In the genomic region with DNA sequence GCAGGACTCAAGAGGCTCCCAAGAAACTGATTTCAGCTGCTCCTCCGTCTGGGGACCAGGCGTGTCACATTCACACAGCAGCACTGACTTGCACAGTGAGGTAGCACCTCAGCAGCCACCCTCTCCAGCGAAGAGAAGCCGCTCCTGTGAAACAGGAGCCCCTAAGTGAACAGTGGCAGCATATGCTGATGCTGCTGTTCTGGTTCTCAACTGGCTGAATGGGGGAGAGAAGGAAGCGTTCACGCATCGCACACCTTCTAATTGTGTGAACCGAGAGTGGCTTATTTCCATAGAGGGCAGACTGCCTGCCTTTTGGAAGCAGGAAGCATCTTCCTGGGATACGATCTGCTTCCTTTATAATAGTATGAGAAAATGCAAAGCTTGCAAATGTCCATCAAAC, we compare ENCODE assay signal across 26 mouse cellular contexts. TPM values are rescaled to one million over a fixed set of nuclear protein-coding genes. Genes with fewer than 3 reads are reported as not detected.
"Had no signal": no experiment of that assay in that cellular context is flagged by ENCODE, and none has a peak within 500 bp of the region (broad histone marks: within the 10 kb centered on the region; RNA-seq: fewer than 3 reads in every experiment).

No protein-coding gene starts in this region.

- H3K27ac ChIP-seq: hindbrain, embryonic 12.5 days; hindbrain, embryonic 14.5 days; kidney, embryonic 15.5 days; kidney, postnatal 0 days; limb, embryonic 13.5 days; limb, embryonic 15.5 days; liver, embryonic 12.5 days; liver, embryonic 14.5 days had no signal

- DNase-seq: gastrocnemius, postnatal 14 days; gastrocnemius, postnatal 36 days; heart, adult 18-20 months; heart, postnatal 14 days; heart, postnatal 36 days; kidney, adult 11 months; kidney, adult 2 months; kidney, adult 9 months; kidney, postnatal 14 days; kidney, postnatal 36 days; layer of hippocampus, adult 9-11 months; layer of hippocampus, postnatal 36 days; left cerebral cortex, postnatal 4 days had no signal

- H3K4me2 ChIP-seq: heart, embryonic 12.5 days; hindbrain, embryonic 12.5 days; hindbrain, embryonic 14.5 days; kidney, embryonic 15.5 days; limb, embryonic 13.5 days; limb, embryonic 15.5 days; liver, embryonic 12.5 days had no signal

- H3K9ac ChIP-seq: heart, embryonic 12.5 days; hindbrain, embryonic 12.5 days; hindbrain, embryonic 14.5 days; kidney, embryonic 15.5 days; limb, embryonic 13.5 days; limb, embryonic 15.5 days; liver, embryonic 12.5 days; liver, embryonic 14.5 days had no signal

- H3K9me3 ChIP-seq: heart, embryonic 12.5 days; hindbrain, embryonic 12.5 days; kidney, embryonic 15.5 days; limb, embryonic 13.5 days; limb, embryonic 15.5 days; liver, embryonic 12.5 days had no signal

- ATAC-seq: hindbrain, embryonic 16.5 days; intestine, embryonic 16.5 days; liver, embryonic 12.5 days had no signal

- H3K4me3 ChIP-seq: heart, embryonic 12.5 days; hindbrain, embryonic 12.5 days; kidney, embryonic 15.5 days; limb, embryonic 13.5 days; limb, embryonic 15.5 days; liver, embryonic 12.5 days had no signal

- H3K36me3 ChIP-seq: heart, embryonic 12.5 days; hindbrain, embryonic 12.5 days; kidney, embryonic 15.5 days; limb, embryonic 13.5 days; limb, embryonic 15.5 days; liver, embryonic 12.5 days had no signal

RNA-seq across cellular contexts. Expression of gene Cacna2d3, which starts 5.9 kb away (rescaled TPM):
- total RNA-seq: hematopoietic stem cell, adult 5-6 weeks; liver, adult 2 months had no signal
- polyA plus RNA-seq: liver, adult 2 months had no signal
